Mouse (Mus musculus) intestine, embryonic 15.5 days (tissue): ENCODE measurements around the gene Adrm1. TPM values are rescaled to one million over a fixed set of nuclear protein-coding genes. Genes with fewer than 3 reads are reported as not detected.
"Not testable (repeated sequence)": the region's sequence is repeated elsewhere in the genome, so short reads cannot be mapped to it uniquely, and the experiment has no call there.

ENCODE experiments used
- ATAC-seq: fragments of 200-750 bp; cut with Nextera tagmentation; 2 replicates; pipeline ENCODE4 v1.8.0; 2017; ENCODE audit warnings: moderate TSS enrichment, moderate library complexity
- H3K27ac ChIP-seq: fragments of 300-500 bp; sonication (generic); 2 replicates; pipeline ENCODE4 v1.5.1; 2015; ENCODE audit warnings: mild to moderate bottlenecking, inconsistent platforms
- H3K27me3 ChIP-seq: fragments of 300-500 bp; sonication (generic); replicated peaks from 2 replicates; pipeline ENCODE4 v1.6.1; 2015; ENCODE audit warnings: inconsistent platforms
- H3K36me3 ChIP-seq: fragments of 300-500 bp; sonication (generic); 2 replicates; pipeline ENCODE4 v1.6.1; 2015; ENCODE audit warnings: inconsistent platforms
- H3K4me1 ChIP-seq: fragments of 300-500 bp; sonication (generic); replicated peaks from 2 replicates; pipeline ENCODE4 v1.6.1; 2015; ENCODE audit warnings: inconsistent platforms
- H3K4me2 ChIP-seq: fragments of 300-500 bp; sonication (generic); replicated peaks from 2 replicates; pipeline ENCODE4 v1.6.1; 2015; ENCODE audit warnings: mild to moderate bottlenecking, inconsistent platforms
- H3K4me3 ChIP-seq: fragments of 300-500 bp; sonication (generic); replicated peaks from 2 replicates; pipeline ENCODE4 v1.5.1; 2015; ENCODE audit warnings: inconsistent platforms
- H3K9ac ChIP-seq: fragments of 300-500 bp; sonication (generic); 2 replicates; pipeline ENCODE4 v1.6.1; 2015; ENCODE audit warnings: inconsistent platforms
- H3K9me3 ChIP-seq: fragments of 300-500 bp; sonication (generic); 2 replicates; pipeline ENCODE4 v1.6.1; 2016; ENCODE audit warnings: inconsistent platforms
- WGBS: fragments of 180-500 bp; shearing (Covaris S2); methylation state at CpG from one replicate; pipeline ENCODE4 v1.1.7; 2015; 5-methylcytosine and 5-hydroxymethylcytosine counted together
- polyA plus RNA-seq: library from polyadenylated mRNA; unstranded; fragments of >200 nt; fragmentation: Nextera tagmentation; extraction: Ambion mirVana; gene quantifications from 2 replicates; pipeline ENCODE4 v1.2.1, GENCODE M21; 2015

The Adrm1 gene
- polyA plus RNA-seq, 1 experiment from 2014 or later = 172 TPM

GRCm38 (mm10) chr2:180166869-180167268, 4.4 kb upstream of the Adrm1 start:
- Histone ChIP-seq H3K4me2 (no peak overlapping the region), H3K9ac (no peak overlapping the region), H3K4me3 (no peak overlapping the region), H3K4me1 (peaks cover 7% of the 10 kb centered on the region; the same call in 1 of the 2 replicates), H3K9me3 (no peaks in the 10 kb centered on the region), H3K36me3 (0 out of 2 replicates have a peak, but pooled peaks cover 2% of the 10 kb centered on the region), H3K27ac (no peak overlapping the region), H3K27me3 (no peaks in the 10 kb centered on the region)
- 80% methylated on average over 2 of the region's 2 CpGs for WGBS
- ATAC-seq = no peak

GRCm38 (mm10) chr2:180170151-180170805, 1.0 kb upstream of the Adrm1 start:
- Histone ChIP-seq H3K9ac (peak overlapping the region; percentile 40), H3K27ac (no peak overlapping the region), H3K4me2 (peak overlapping the region; percentile 71), H3K36me3 (peaks cover 12% of the 10 kb centered on the region; the same call in 1 of the 2 replicates), H3K4me3 (no peak overlapping the region), H3K27me3 (no peaks in the 10 kb centered on the region), H3K9me3 (no peaks in the 10 kb centered on the region), H3K4me1 (peaks cover 22% of the 10 kb centered on the region)
- no peak for ATAC-seq
- 75% methylated on average over 11 of the region's 11 CpGs for WGBS

DNA sequence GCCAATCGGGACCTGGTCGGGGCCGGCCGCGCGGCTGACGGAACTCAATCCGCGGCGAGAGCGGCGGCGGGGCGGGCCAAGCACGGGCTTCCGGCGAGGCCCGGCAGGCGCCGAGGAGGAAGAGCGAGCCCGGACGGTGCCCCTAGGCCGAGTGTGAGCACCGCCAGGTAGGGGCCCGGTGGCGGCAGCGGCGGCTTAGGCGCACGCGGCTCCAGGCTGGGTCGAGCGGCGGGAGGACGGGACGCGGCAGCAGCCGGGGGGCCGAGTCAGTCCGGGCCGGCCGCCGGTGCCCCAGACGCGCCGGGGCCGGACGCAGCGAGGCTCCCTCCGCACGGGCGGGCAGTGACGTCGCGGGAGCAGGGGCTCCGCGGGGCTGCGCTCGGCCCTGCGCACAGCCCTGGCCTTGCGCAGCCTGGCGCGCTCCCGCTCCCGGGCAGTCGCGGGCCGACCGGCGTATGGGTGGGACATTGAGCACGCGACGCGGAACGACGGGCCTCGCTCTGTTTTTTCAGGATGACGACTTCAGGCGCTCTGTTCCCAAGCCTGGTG, 311 bp downstream of the Adrm1 start:
- peak overlapping the region; percentile 100 for H3K4me3 ChIP-seq
- peak overlapping the region; percentile 98 for H3K9ac ChIP-seq
- ATAC-seq = peak; percentile 75
- peak overlapping the region; percentile 89 for H3K27ac ChIP-seq
- under 1% methylated on average over 79 of the region's 80 CpGs for WGBS
- H3K36me3 ChIP-seq = peaks cover 20% of the 10 kb centered on the region
- H3K4me1 ChIP-seq = peaks cover 22% of the 10 kb centered on the region
- no peaks in the 10 kb centered on the region for H3K27me3 ChIP-seq
- no peaks in the 10 kb centered on the region for H3K9me3 ChIP-seq
- peak overlapping the region; percentile 85 for H3K4me2 ChIP-seq

DNA sequence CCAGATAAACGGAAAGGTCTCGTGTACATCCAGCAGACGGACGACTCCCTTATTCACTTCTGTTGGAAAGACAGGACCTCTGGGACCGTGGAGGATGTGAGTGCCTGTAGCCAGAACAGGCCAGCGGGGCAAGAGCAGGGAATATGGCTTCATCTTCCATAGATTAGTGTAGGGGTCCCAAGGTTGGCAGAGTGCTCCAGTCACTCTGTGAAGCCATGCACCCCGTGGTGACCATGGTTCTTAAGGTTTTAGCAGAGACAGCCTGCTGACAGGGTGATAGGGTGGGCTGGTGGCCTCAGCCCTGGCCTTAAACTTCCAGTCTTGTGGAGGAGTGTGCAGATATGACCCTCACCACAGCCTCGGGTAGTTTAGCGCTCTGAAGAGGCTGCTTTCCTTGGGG, 867 bp downstream of the Adrm1 start:
- Histone ChIP-seq H3K4me2 (peak overlapping the region; percentile 85), H3K9ac (peak overlapping the region; percentile 98), H3K27ac (no peak overlapping the region), H3K4me3 (peak overlapping the region; percentile 100), H3K36me3 (peaks cover 25% of the 10 kb centered on the region), H3K9me3 (no peaks in the 10 kb centered on the region), H3K27me3 (no peaks in the 10 kb centered on the region), H3K4me1 (peaks cover 22% of the 10 kb centered on the region)
- 3% methylated on average over 9 of the region's 9 CpGs for WGBS
- ATAC-seq = no peak

GRCm38 (mm10) chr2:180173163-180173562, 1.9 kb downstream of the Adrm1 start:
- peaks cover 22% of the 10 kb centered on the region for H3K4me1 ChIP-seq
- peaks cover 35% of the 10 kb centered on the region for H3K36me3 ChIP-seq
- no peaks in the 10 kb centered on the region for H3K27me3 ChIP-seq
- peak overlapping the region; percentile 85 for H3K4me2 ChIP-seq
- no peaks in the 10 kb centered on the region for H3K9me3 ChIP-seq
- WGBS = 77% methylated on average over 4 of the region's 4 CpGs
- no peak for ATAC-seq
- peak overlapping the region; percentile 100; the same call in 1 of the 2 replicates for H3K4me3 ChIP-seq
- no peak overlapping the region for H3K27ac ChIP-seq
- H3K9ac ChIP-seq = peak overlapping the region; percentile 98

DNA sequence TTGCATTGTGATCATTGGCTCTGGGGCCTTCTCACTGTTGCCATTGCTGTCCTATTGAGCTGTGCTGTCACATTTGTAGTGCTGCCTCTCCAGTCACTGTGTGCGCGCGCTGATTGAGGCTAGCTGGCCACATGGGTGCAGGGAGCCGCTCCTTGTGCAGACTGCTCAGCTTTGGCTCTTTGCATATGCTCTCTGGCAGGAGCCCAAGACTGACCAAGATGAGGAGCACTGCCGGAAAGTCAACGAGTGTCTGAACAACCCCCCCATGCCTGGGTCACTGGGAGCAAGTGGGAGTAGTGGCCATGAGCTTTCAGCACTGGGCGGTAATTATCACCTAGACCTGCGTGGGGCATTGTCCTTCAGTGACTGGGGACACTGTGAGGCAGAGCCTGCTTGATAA, 2.4 kb downstream of the Adrm1 start:
- Histone ChIP-seq H3K36me3 (peaks cover 36% of the 10 kb centered on the region), H3K9ac (peak overlapping the region; percentile 98; the same call in 1 of the 2 replicates), H3K4me2 (peak overlapping the region; percentile 85), H3K4me1 (peaks cover 22% of the 10 kb centered on the region)
- not testable (repeated sequence) for H3K27ac ChIP-seq, H3K27me3 ChIP-seq, H3K9me3 ChIP-seq, ATAC-seq, H3K4me3 ChIP-seq
- 82% methylated on average over 8 of the region's 8 CpGs for WGBS

- WGBS = 90% methylated on average over 5 of the region's 5 CpGs
- Histone ChIP-seq H3K9ac (0 out of 2 replicates have a peak overlapping the region, but pooled peaks have one; percentile 98), H3K36me3 (peaks cover 40% of the 10 kb centered on the region), H3K4me2 (no peak overlapping the region), H3K4me1 (peaks cover 22% of the 10 kb centered on the region), H3K4me3 (no peak overlapping the region), H3K27me3 (no peaks in the 10 kb centered on the region), H3K9me3 (no peaks in the 10 kb centered on the region), H3K27ac (no peak overlapping the region)
- ATAC-seq = no peak
Observed at GRCm38 (mm10) chr2:180174121-180174520, 2.8 kb downstream of the Adrm1 start.

GRCm38 (mm10) chr2:180175725-180176124, 4.4 kb downstream of the Adrm1 start:
- Histone ChIP-seq H3K4me3 (no peak overlapping the region), H3K27ac (no peak overlapping the region), H3K27me3 (no peaks in the 10 kb centered on the region), H3K9me3 (no peaks in the 10 kb centered on the region), H3K4me1 (peaks cover 19% of the 10 kb centered on the region), H3K9ac (no peak overlapping the region), H3K4me2 (no peak overlapping the region), H3K36me3 (peaks cover 46% of the 10 kb centered on the region)
- 89% methylated on average over 7 of the region's 7 CpGs for WGBS
- no peak for ATAC-seq

GRCm38 (mm10) chr2:180181542-180181941, 10.3 kb downstream of the Adrm1 start:
- 86% methylated on average over 9 of the region's 9 CpGs for WGBS
- no peak for ATAC-seq
- no peak overlapping the region for H3K4me3 ChIP-seq

DNA sequence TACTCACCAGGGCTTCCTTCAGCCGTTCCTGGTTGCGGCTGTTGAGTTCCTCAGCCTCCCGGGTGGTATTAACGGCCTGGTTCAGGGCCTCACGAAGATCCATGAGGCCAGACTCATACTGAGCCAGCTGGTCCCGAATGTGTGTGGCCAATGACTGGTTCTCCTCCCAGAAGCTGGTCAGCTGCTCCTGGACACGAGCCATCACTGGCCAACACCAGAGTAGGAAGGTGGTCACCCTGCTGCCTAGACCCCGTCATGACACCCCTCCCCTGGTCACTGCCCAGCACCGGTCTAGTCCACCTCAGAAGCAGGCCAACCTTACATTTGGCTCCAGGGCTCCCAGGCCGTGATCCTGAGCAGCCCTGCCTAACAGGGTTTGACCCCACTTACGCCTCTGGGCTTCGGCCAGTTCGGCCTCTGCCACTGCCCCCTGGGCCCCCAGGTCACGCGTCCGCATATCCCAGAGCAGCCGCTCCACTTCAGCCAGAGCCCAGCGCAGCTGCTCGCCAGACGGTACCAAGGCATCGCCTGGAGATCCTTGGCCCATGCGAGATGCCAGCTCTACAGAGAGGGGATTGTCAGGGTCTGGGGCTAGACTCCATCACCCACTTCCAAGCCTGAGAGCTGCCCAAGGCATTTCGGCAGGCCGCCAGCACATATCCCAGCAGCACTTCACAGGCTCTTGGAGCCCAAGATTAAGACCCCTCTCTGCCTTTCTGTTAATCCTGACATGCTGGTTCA, 12.9 kb downstream of the Adrm1 start:
- 82% methylated on average over 24 of the region's 24 CpGs for WGBS
- no peak overlapping the region for H3K4me2 ChIP-seq
- peaks cover 22% of the 10 kb centered on the region; the same call in 1 of the 2 replicates for H3K36me3 ChIP-seq
- H3K4me3 ChIP-seq = no peak overlapping the region
- ATAC-seq = no peak
- no peak overlapping the region for H3K27ac ChIP-seq
- H3K27me3 ChIP-seq = no peaks in the 10 kb centered on the region
- H3K4me1 ChIP-seq = no peaks in the 10 kb centered on the region
- no peaks in the 10 kb centered on the region for H3K9me3 ChIP-seq
- H3K9ac ChIP-seq = no peak overlapping the region

More at GRCm38 (mm10) chr2:180181542-180181941, 10.3 kb downstream of the Adrm1 start:
- Histone ChIP-seq H3K4me2 (no peak overlapping the region), H3K27ac (no peak overlapping the region), H3K36me3 (peaks cover 43% of the 10 kb centered on the region), H3K9me3 (no peaks in the 10 kb centered on the region), H3K9ac (no peak overlapping the region), H3K27me3 (no peaks in the 10 kb centered on the region), H3K4me1 (no peaks in the 10 kb centered on the region)

DNA sequence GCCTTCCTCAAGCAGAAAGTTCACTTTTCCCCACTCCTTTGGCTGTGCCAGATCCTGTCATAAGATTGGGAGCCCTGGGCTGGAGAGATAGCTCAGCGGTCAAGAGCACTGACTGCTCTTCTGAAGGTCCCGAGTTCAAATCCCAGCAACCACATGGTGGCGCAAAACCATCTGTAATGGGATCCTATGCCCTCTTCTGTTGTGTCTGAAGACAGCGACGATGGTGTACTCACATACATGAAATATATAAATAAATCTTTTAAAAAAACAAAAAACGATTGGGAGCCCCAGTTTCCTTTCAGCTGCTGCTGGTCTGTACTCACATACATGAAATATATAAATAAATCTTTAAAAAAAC, 13.4 kb downstream of the Adrm1 start:
- no peak overlapping the region for H3K4me3 ChIP-seq
- no peak overlapping the region for H3K9ac ChIP-seq
- H3K9me3 ChIP-seq = no peaks in the 10 kb centered on the region
- ATAC-seq = no peak
- no peak overlapping the region for H3K27ac ChIP-seq
- H3K4me1 ChIP-seq = no peaks in the 10 kb centered on the region
- H3K4me2 ChIP-seq = no peak overlapping the region
- no peaks in the 10 kb centered on the region for H3K27me3 ChIP-seq
- WGBS = 78% methylated on average over 6 of the region's 6 CpGs
- 0 out of 2 replicates have a peak, but pooled peaks cover 18% of the 10 kb centered on the region for H3K36me3 ChIP-seq

- no peak for ATAC-seq
- H3K36me3 ChIP-seq = 0 out of 2 replicates have a peak, but pooled peaks cover 17% of the 10 kb centered on the region
- no peaks in the 10 kb centered on the region for H3K4me1 ChIP-seq
- no peak overlapping the region for H3K4me3 ChIP-seq
- H3K27me3 ChIP-seq = no peaks in the 10 kb centered on the region
- H3K4me2 ChIP-seq = no peak overlapping the region
- H3K9me3 ChIP-seq = no peaks in the 10 kb centered on the region
- WGBS = 92% methylated on average over 14 of the region's 14 CpGs
- H3K9ac ChIP-seq = no peak overlapping the region
- no peak overlapping the region for H3K27ac ChIP-seq
Observed at GRCm38 (mm10) chr2:180185686-180186085, 14.4 kb downstream of the Adrm1 start.
